Mouse (Mus musculus): Measurements from ENCODE around the gene Fn3krp.

DNA sequence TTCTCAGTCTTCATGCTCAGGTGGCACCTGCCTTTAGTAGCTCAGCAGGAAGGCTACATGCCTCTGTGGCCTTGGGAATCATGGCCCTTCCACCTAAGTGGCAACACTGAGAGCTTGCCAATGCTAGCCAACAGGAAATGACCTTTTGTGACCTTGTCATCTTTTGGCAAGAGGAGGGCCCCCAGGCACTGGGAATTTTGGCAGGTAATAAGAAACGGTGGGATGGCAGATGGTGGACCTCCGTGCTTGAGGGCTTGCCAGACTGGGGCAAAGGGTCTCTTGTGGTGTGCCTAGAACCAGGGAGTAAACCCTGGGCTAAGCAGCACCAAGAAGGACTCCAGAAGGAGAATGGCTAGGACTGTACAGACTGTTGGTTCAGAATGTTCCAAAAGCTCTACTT is 20.9 kb downstream of the Fn3krp start:
- TF ChIP-seq CTCF (IDR thresholded peaks at IDR 0.05; ENCODE audit: low read depth) (no peak), EP300 (IDR thresholded peaks at IDR 0.05; ENCODE audit: low read depth) (no peak)
